Mouse (Mus musculus): ENCODE results near the gene Grin3b. TPM values are rescaled to one million over a fixed set of nuclear protein-coding genes. Genes with fewer than 3 reads are reported as not detected.

Grin3b gene
- under 1 TPM; 0.25 to 0.28 TPM for total RNA-seq (2021)
- long read RNA-seq, experiment 1 = 0 reads
- long read RNA-seq, experiment 2 = 0 reads

GRCm38 (mm10) chr10:79970415-79971182, at the start of gene Grin3b:
Gene Grin3b (plus strand): TSS chr10:79970715.
- no peak for TF ChIP-seq CTCF (IDR thresholded peaks at IDR 0.05)
- intact Hi-C loops (cut with DNase I) = no loop called here
- no peak for DNase-seq

GRCm38 (mm10) chr10:79920958-79921535, 49.5 kb upstream of the Grin3b start, which contains the start of gene R3hdm4:
Gene R3hdm4 (minus strand): TSS chr10:79921208.
- H3K4me3 ChIP-seq = peak within 1 kb of the TSS; percentile 50
- no peak for TF ChIP-seq CTCF (IDR thresholded peaks at IDR 0.05)
- H3K27ac ChIP-seq = no peak within 1 kb of the TSS
- no peak for DNase-seq
- intact Hi-C loops (cut with DNase I) = no loop called here

More at GRCm38 (mm10) chr10:79970415-79971182, at the start of gene Grin3b:
- H3K27ac ChIP-seq = no peak within 1 kb of the TSS
- peak within 1 kb of the TSS; percentile 50 for H3K4me3 ChIP-seq

- no peak for DNase-seq
- no peak overlapping the region for H3K27ac ChIP-seq
- H3K4me3 ChIP-seq = peak overlapping the region; percentile 50
- intact Hi-C loops (cut with DNase I) = no loop called here
- TF ChIP-seq CTCF (IDR thresholded peaks at IDR 0.05) = no peak
Measured at GRCm38 (mm10) chr10:79921572-79921971, 48.9 kb upstream of the Grin3b start.

GRCm38 (mm10) chr10:79924998-79925784, 45.3 kb upstream of the Grin3b start:
- Histone ChIP-seq H3K27ac (peak overlapping the region; percentile 94; the same call in 1 of the 2 replicates), H3K4me3 (no peak overlapping the region; the same call in 1 of the 2 replicates)
- DNase-seq = peak; percentile 90
- TF ChIP-seq CTCF (IDR thresholded peaks at IDR 0.05) = no peak; the same call in 1 of the 2 replicates
- intact Hi-C loops (cut with DNase I) = loop anchor here (1.0 to 2.0 kb wide), 4 partner anchors 32 to 91 kb away; no protein-coding TSS in a partner anchor

GRCm38 (mm10) chr10:79925785-79926490, 44.6 kb upstream of the Grin3b start:
- no peak for TF ChIP-seq CTCF (IDR thresholded peaks at IDR 0.05)
- peak overlapping the region; percentile 91 for H3K4me3 ChIP-seq
- DNase-seq = no peak
- H3K27ac ChIP-seq = peak overlapping the region; percentile 94
- intact Hi-C loops (cut with DNase I) = loop anchor here (1.0 to 2.0 kb wide), 4 partner anchors 32 to 92 kb away; no protein-coding TSS in a partner anchor

GRCm38 (mm10) chr10:79926491-79927323, 43.8 kb upstream of the Grin3b start, which contains the start of gene Arid3a:
Gene Arid3a (plus strand): TSS chr10:79927043.
- H3K27ac ChIP-seq = peak within 1 kb of the TSS; percentile 94
- intact Hi-C loops (cut with DNase I) = no loop called here
- TF ChIP-seq CTCF (IDR thresholded peaks at IDR 0.05) = no peak
- DNase-seq = peak; percentile 91
- peak within 1 kb of the TSS; percentile 91 for H3K4me3 ChIP-seq

- intact Hi-C loops (cut with DNase I) = no loop called here
- Histone ChIP-seq H3K27ac (peak overlapping the region; percentile 94), H3K4me3 (peak overlapping the region; percentile 91)
- TF ChIP-seq CTCF (IDR thresholded peaks at IDR 0.05) = peak; percentile 29
- peak; percentile 65 for DNase-seq
Measured at GRCm38 (mm10) chr10:79927324-79928029, 43.0 kb upstream of the Grin3b start.

- intact Hi-C loops (cut with DNase I) = no loop called here
- DNase-seq = peak; percentile 34
- Histone ChIP-seq H3K4me3 (peak overlapping the region; percentile 91), H3K27ac (peak overlapping the region; percentile 94)
- TF ChIP-seq CTCF (IDR thresholded peaks at IDR 0.05) = no peak
Measured at GRCm38 (mm10) chr10:79928030-79928694, 42.4 kb upstream of the Grin3b start.

- Histone ChIP-seq H3K27ac (no peak overlapping the region), H3K4me3 (peak overlapping the region; percentile 11; the same call in 1 of the 2 replicates)
- intact Hi-C loops (cut with DNase I) = no loop called here
- DNase-seq = no peak
- no peak for TF ChIP-seq CTCF (IDR thresholded peaks at IDR 0.05)
Measured at GRCm38 (mm10) chr10:79928907-79929701, 41.4 kb upstream of the Grin3b start.

All from gastrocnemius, adult 2 months (tissue).